Mouse (Mus musculus): ENCODE data around the gene Mpzl1.

The Mpzl1 gene

GRCm38 (mm10) chr1:165655482-165655881 is 21.1 kb upstream of the Mpzl1 start:
- no peak for DNase-seq (ENCODE audit: low spot score)

DNA sequence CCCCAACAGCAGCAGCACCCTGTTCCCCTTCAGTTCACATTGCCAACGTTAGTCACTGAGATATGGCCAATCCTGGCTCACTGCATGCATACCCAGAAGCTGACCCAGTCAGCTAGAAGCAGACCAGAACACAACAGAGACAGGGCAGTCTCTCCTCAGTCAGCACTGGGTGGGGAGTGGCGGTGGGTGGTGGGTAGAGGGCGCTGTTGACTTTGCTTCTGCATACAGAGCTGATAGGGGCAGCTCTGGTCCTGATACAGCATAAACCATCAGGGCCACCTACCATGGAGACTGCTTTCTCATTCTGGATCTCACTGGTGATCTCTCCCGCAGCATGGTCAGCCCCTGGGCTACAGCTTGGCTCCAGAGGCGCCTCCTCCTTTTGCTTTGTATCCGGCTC is 20.7 kb upstream of the Mpzl1 start:
- DNase-seq (ENCODE audit: low spot score): no peak

DNA sequence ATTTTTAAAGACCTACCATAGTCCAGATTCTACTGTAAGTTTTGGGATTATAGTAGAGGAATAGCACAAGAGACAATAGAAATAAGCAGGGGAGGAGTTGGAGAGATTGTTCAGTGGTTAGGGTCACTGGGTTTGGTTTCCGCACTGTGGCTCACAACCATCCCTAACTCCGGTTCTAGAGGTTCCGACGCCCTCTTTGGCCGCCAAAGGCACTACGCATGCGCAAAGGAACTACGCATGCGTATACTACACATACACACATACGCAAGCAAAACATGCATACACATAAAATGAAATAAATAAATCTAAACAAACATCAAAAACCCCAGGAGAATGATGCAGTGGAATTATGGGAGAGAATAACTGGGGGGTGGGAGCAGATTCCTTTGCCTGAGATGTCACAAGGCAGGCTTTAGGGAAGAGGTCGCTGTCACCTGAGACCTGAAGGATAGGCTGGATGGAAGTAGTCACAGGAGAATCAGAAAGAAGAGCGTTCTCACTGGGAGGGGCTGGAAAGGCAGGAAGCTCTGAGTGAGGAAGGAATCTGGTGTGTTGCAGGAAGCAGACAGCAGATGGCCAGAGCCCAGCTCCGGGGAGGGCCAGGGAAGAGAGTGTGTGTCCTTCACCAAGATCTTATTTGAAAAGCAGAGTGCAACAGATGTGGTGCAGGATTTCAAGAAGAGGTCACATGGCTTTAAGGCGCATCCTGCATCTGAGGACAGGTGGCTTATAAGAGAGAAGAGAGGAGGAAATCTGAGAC is 19.0 kb upstream of the Mpzl1 start:
- DNase-seq (ENCODE audit: low spot score): no peak

DNA sequence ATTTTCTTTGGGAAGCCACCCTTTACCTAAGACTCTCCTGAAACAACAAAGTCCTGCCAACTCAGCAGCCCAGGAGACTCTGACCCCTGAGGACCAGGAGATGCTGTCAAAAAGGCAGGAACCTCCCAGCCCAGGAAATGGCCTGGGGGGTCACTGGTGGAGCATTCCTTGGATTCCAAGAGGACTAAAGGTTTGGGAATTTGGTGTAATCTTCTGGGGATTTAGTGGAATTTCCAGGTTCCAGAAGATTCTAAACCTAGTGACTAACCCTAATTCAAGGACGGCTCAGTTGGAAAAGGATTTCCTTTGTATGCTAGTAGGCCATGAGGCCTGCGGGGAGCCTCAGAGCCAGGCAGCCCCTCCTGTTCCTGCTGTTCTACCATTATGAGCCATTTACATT is 18.2 kb upstream of the Mpzl1 start:
- DNase-seq (ENCODE audit: low spot score): no peak

DNA sequence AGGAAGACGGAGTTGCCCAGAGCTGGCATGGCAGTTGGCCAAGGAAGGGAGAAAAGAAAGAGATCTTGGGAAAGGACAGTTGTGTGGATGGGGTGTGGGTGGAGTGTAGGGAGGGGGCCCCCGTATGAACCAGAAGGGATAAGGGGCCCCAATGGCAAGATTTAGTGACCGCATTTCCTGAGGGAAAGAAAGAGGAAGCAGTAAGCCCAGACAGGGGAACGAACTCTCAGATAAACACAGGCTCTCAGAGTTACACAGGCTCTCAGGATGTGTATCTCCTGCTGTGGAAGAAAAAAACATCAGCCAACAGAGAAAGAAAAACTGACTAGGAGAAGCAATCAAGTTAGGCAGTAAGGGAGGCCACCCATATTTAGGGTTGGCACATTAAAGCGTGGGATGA is 16.8 kb upstream of the Mpzl1 start:
- DNase-seq (ENCODE audit: low spot score): no peak

- no peak for DNase-seq (ENCODE audit: low spot score)
Observed at GRCm38 (mm10) chr1:165645102-165645501, 10.8 kb upstream of the Mpzl1 start.

- no peak for DNase-seq (ENCODE audit: low spot score)
Observed at GRCm38 (mm10) chr1:165643735-165644134, 9.4 kb upstream of the Mpzl1 start.

DNA sequence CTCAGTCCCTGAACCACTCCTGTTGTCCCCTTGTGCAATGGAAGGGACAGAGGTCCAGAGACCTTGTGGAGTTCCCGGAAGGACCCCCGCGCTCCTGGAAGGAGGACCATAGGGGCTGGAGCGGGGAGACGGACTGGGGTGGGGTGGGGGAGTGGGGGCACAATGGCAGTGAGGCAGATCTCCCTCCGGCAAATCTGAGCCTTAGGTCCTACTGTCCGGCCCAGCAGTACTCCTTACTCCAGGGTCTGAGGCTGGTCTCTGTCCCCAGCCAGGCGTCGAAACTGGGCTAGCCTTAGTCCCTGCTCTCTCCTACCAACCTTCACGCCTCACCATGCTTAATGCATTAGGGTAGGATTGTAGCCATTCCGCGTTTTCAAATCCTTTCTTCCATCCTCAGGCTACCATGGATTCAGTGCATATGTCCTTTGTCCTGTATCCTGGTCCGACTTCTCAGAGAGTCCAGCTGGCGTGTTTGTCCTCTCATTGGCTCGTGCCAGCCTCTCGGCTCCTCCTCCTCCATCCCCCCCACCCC is 8.5 kb upstream of the Mpzl1 start:
- no peak for DNase-seq (ENCODE audit: low spot score)

GRCm38 (mm10) chr1:165641786-165642771 is 7.7 kb upstream of the Mpzl1 start:
- peak; percentile 71 for DNase-seq (ENCODE audit: low spot score)

DNA sequence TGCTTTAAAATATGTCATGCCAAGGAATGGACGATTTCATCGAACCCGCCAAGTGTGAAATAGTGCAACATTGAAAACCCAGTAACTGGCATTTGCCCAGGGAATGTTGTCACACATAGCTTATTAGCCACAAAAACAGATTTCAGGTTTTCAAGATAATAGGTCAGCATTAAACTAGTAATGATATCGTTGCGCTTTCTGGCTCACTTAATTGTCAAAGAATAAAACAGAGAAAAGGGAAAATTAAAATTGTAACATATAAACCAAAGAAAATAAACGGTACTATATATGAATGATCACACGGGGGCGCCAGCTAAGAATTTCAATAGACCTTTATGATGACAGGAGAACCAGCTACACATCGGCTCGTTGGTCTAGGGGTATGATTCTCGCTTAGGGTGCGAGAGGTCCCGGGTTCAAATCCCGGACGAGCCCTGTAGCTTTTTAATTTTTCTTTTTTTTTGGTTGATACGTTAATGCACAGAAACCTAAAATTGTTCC is 7.0 kb upstream of the Mpzl1 start:
- DNase-seq (ENCODE audit: low spot score): no peak

- no peak for DNase-seq (ENCODE audit: low spot score)
Observed at GRCm38 (mm10) chr1:165636289-165636688, 2.0 kb upstream of the Mpzl1 start.

- no peak for DNase-seq (ENCODE audit: low spot score)
Observed at GRCm38 (mm10) chr1:165635055-165635897, 938 bp upstream of the Mpzl1 start.

- DNase-seq (ENCODE audit: low spot score): no peak
Observed at GRCm38 (mm10) chr1:165633345-165633744, 993 bp downstream of the Mpzl1 start.

GRCm38 (mm10) chr1:165631136-165631535 is 3.2 kb downstream of the Mpzl1 start:
- no peak for DNase-seq (ENCODE audit: low spot score)

GRCm38 (mm10) chr1:165629975-165630374 is 4.4 kb downstream of the Mpzl1 start:
- DNase-seq (ENCODE audit: low spot score): no peak

DNA sequence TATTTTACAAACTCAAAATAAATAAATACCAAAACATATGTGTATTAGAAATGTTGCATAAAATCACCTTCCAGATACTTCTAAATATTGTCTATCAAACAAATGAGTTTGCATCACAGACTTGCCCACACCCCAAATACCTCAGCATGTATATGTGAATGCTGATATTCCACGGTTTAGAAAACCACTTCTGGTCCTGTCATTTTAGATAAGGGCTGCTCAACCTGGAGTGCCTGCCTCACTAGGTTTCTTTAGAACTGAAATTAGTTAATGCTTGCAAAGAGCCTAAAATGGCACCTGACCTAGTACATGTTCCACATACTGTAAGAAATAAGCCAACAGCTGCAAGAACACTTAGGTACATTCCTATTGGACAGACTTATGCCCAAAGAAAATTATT is 5.7 kb downstream of the Mpzl1 start:
- no peak for DNase-seq (ENCODE audit: low spot score)

DNA sequence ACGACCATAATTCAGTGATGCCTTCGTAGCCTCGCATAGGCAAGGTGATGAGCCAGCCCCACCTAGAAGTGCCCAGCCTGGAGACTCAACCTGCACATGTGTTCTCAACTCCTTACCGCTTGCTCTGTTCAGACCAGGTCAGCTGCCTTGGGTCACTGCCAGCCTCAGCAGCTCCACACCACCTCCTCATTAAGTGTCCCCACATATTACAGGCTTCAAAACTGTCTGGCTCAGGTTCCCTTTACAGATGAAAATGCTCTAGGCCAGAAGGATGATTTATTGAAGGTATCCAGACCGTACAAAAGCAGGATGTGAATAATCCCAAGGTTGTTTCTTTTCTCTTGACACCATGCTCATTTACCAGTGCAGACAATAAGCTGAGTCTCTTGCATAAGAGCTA is 8.4 kb downstream of the Mpzl1 start:
- no peak for DNase-seq (ENCODE audit: low spot score)

DNA sequence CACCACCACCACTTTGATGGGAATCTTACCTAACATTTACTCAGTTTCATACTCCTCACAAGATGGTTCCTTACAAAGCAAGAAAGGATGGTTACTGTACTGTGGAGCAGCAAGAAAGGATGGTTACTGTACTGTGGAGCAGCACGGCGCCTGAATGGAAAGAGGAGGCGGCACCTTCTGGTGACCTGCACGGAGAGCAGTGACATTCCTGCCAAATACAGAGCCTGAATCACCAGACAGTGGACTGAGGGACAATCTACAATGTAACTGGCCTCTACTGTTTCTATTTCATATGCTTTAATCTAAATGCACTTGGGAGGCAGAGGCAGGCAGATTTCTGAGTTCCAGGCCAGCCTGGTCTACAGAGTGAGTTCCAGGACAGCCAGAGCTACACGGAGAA is 9.3 kb downstream of the Mpzl1 start:
- DNase-seq (ENCODE audit: low spot score): no peak

DNA sequence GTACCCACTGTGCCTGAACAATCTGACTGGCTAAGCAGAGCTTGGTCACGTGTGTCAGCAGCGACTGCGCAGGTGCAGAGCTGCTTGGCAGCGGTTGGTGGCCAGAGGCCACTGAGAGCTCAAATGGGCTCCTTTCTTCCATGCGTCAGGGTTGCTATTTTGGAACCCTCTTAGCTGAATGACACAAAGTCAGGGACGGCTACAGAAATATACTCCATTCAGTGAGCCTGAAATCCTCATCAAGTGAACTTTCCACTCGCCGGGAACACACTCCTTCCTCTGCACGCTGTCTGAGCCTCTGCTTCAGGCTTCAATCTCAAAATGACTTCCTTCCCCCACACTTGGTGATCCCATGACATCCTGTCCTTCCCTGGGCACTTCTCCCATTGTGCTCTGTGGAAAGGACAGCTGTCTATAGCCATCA is 16.1 kb downstream of the Mpzl1 start:
- DNase-seq (ENCODE audit: low spot score): no peak

GRCm38 (mm10) chr1:165617166-165617891 is 17.0 kb downstream of the Mpzl1 start:
- DNase-seq (ENCODE audit: low spot score): no peak

- no peak for DNase-seq (ENCODE audit: low spot score)
Observed at GRCm38 (mm10) chr1:165616652-165617051, 17.7 kb downstream of the Mpzl1 start.
